Mouse (Mus musculus) G1E (cell line): ENCODE results near the gene Col13a1. TPM values are rescaled to one million over a fixed set of nuclear protein-coding genes. Genes with fewer than 3 reads are reported as not detected.

Experiments
- ATAC-seq: 2 replicates; pipeline ENCODE4 v1.8.0; 2016; ENCODE audit warnings: mild to moderate bottlenecking; ENCODE audit not compliant: insufficient number of reproducible peaks, poor library complexity, low FRiP score, severe bottlenecking; ENCODE audit errors: extremely low read depth
- DNase-seq: peaks from one replicate; pipeline ENCODE4 v3.0.0; 2012; ENCODE audit warnings: low spot score
- H3K27me3 ChIP-seq: 2 replicates; pipeline ENCODE4 v1.6.1; 2012; ENCODE audit warnings: mild to moderate bottlenecking, low read length, inconsistent platforms; ENCODE audit not compliant: insufficient read depth
- H3K36me3 ChIP-seq: replicated peaks from 2 replicates; pipeline ENCODE3; 2012; ENCODE audit warnings: mild to moderate bottlenecking, inconsistent platforms
- H3K4me1 ChIP-seq: 2 replicates; pipeline ENCODE4 v1.6.1; 2012; ENCODE audit warnings: low read depth, low read length, inconsistent platforms, mixed read lengths; ENCODE audit not compliant: insufficient read depth
- H3K4me3 ChIP-seq: 2 replicates; pipeline ENCODE4 v1.5.1; 2012; ENCODE audit warnings: low read depth, mild to moderate bottlenecking, inconsistent platforms, low read length, moderate library complexity, mixed read lengths
- H3K9me3 ChIP-seq: replicated peaks from 2 replicates; pipeline ENCODE4 v1.6.1; 2012; ENCODE audit warnings: inconsistent platforms
- CTCF ChIP-seq: IDR thresholded peaks from 2 replicates; pipeline ENCODE4 v1.5.1; 2012; ENCODE audit warnings: low read depth, low read length, inconsistent platforms, mixed read lengths
- GATA1 ChIP-seq: IDR thresholded peaks from 2 replicates; pipeline ENCODE4 v1.6.1; 2012; ENCODE audit warnings: borderline replicate concordance, low read length, inconsistent platforms, mixed read lengths
- GATA2 ChIP-seq: IDR thresholded peaks from 2 replicates; pipeline ENCODE4 v1.6.1; 2012; ENCODE audit warnings: low read depth, low read length, inconsistent platforms, borderline replicate concordance
- POLR2AphosphoS5 ChIP-seq: IDR thresholded peaks from 2 replicates; pipeline ENCODE4 v1.6.1; 2012; ENCODE audit warnings: low read depth, low read length, inconsistent platforms; ENCODE audit not compliant: insufficient replicate concordance
- TAL1 ChIP-seq: conservative IDR thresholded peaks from 2 replicates; pipeline ENCODE4 v1.6.1; 2012; ENCODE audit warnings: low read depth, low read length, inconsistent platforms, mixed read lengths
- polyA plus RNA-seq: library from polyadenylated mRNA; stranded (reverse); fragments of >175 nt; gene quantifications from 2 replicates; pipeline ENCODE4 v1.2.3, GENCODE M21; 2012
- total RNA-seq, 2 experiments: library from RNA; stranded (forward) in 1 of 2; stranded (reverse) in 1 of 2; fragments of 200-1000 nt in 1 of 2; fragments of >200 nt in 1 of 2; fragmentation: Nextera tagmentation in 1 of 2; gene quantifications; 2 replicates each; pipeline ENCODE4 v1.2.3; 2014 to 2017

The Col13a1 gene
- total and polyA plus RNA-seq, 3 experiments = 0.05 TPM; not detected in 2

- no peak for TF ChIP-seq TAL1
- TF ChIP-seq CTCF = no peak
- TF ChIP-seq GATA2 = no peak
- TF ChIP-seq POLR2AphosphoS5 = no peak
- no peak for TF ChIP-seq GATA1
- H3K4me1 ChIP-seq = no peaks in the 10 kb centered on the region
- H3K9me3 ChIP-seq = no peaks in the 10 kb centered on the region
- no peaks in the 10 kb centered on the region for H3K27me3 ChIP-seq
- no peak for DNase-seq
- H3K4me3 ChIP-seq = no peak overlapping the region
- no peak for ATAC-seq
- no peaks in the 10 kb centered on the region for H3K36me3 ChIP-seq
Observed at GRCm38 (mm10) chr10:61911770-61912169, 67.1 kb downstream of the Col13a1 start.

- DNase-seq (no peak), ATAC-seq (no peak)
- no peak overlapping the region for H3K4me3 ChIP-seq
- no peaks in the 10 kb centered on the region for H3K9me3 ChIP-seq
- TF ChIP-seq GATA2 (no peak), POLR2AphosphoS5 (no peak), CTCF (no peak), GATA1 (no peak), TAL1 (no peak)
- H3K27me3 ChIP-seq = no peaks in the 10 kb centered on the region
- H3K4me1 ChIP-seq = no peaks in the 10 kb centered on the region
- no peaks in the 10 kb centered on the region for H3K36me3 ChIP-seq
Observed at GRCm38 (mm10) chr10:61909004-61909403, 69.9 kb downstream of the Col13a1 start.

- Histone ChIP-seq H3K4me3 (no peak overlapping the region), H3K27me3 (no peaks in the 10 kb centered on the region), H3K4me1 (no peaks in the 10 kb centered on the region), H3K36me3 (no peaks in the 10 kb centered on the region), H3K9me3 (no peaks in the 10 kb centered on the region)
- TF ChIP-seq GATA2 = no peak
- no peak for TF ChIP-seq CTCF
- no peak for TF ChIP-seq GATA1
- no peak for TF ChIP-seq POLR2AphosphoS5
- no peak for TF ChIP-seq TAL1
- DNase-seq (no peak), ATAC-seq (no peak)
Observed at GRCm38 (mm10) chr10:61906226-61906625, 72.7 kb downstream of the Col13a1 start.

- H3K36me3 ChIP-seq = no peaks in the 10 kb centered on the region
- DNase-seq (no peak), ATAC-seq (no peak)
- no peaks in the 10 kb centered on the region for H3K27me3 ChIP-seq
- H3K4me3 ChIP-seq = no peak overlapping the region
- no peaks in the 10 kb centered on the region for H3K4me1 ChIP-seq
- H3K9me3 ChIP-seq = no peaks in the 10 kb centered on the region
- TF ChIP-seq TAL1 = no peak
- no peak for TF ChIP-seq GATA2
- TF ChIP-seq CTCF = no peak
- TF ChIP-seq GATA1 = no peak
- no peak for TF ChIP-seq POLR2AphosphoS5
Observed at GRCm38 (mm10) chr10:61905308-61905707, 73.6 kb downstream of the Col13a1 start.

- DNase-seq (no peak), ATAC-seq (no peak)
- Histone ChIP-seq H3K27me3 (no peaks in the 10 kb centered on the region), H3K9me3 (no peaks in the 10 kb centered on the region), H3K4me3 (no peak overlapping the region), H3K36me3 (no peaks in the 10 kb centered on the region), H3K4me1 (no peaks in the 10 kb centered on the region)
- TF ChIP-seq TAL1 = no peak
- no peak for TF ChIP-seq CTCF
- no peak for TF ChIP-seq POLR2AphosphoS5
- no peak for TF ChIP-seq GATA2
- no peak for TF ChIP-seq GATA1
Observed at GRCm38 (mm10) chr10:61898116-61898515, 80.8 kb downstream of the Col13a1 start.

- DNase-seq = no peak
- H3K4me3 ChIP-seq = no peak overlapping the region
- no peak for ATAC-seq
- H3K4me1 ChIP-seq = no peaks in the 10 kb centered on the region
- no peaks in the 10 kb centered on the region for H3K36me3 ChIP-seq
- TF ChIP-seq TAL1 (no peak), POLR2AphosphoS5 (no peak), GATA2 (no peak), CTCF (no peak), GATA1 (no peak)
- H3K9me3 ChIP-seq = no peaks in the 10 kb centered on the region
- no peaks in the 10 kb centered on the region for H3K27me3 ChIP-seq
Observed at GRCm38 (mm10) chr10:61894564-61894963, 84.3 kb downstream of the Col13a1 start.
